Mouse (Mus musculus) intestine, embryonic 16.5 days (tissue): Measurements from ENCODE around the gene Snx10. TPM values are rescaled to one million over a fixed set of nuclear protein-coding genes. Genes with fewer than 3 reads are reported as not detected.

ENCODE experiments used
- ATAC-seq: fragments of 200-750 bp; cut with Nextera tagmentation; 2 replicates; pipeline ENCODE4 v1.8.0; 2017; ENCODE audit warnings: moderate TSS enrichment, moderate library complexity
- H3K27ac ChIP-seq: fragments of 300-500 bp; sonication (generic); 2 replicates; pipeline ENCODE4 v1.5.1; 2014; ENCODE audit warnings: mild to moderate bottlenecking, low read length
- H3K27me3 ChIP-seq: fragments of 300-500 bp; sonication (generic); replicated peaks from 2 replicates; pipeline ENCODE4 v1.6.1; 2014; ENCODE audit warnings: low read length, control low read depth, mixed read lengths; ENCODE audit not compliant: control insufficient read depth, insufficient read depth
- H3K36me3 ChIP-seq: fragments of 300-500 bp; sonication (generic); 2 replicates; pipeline ENCODE4 v1.6.1; 2014; ENCODE audit warnings: low read length, control low read depth; ENCODE audit not compliant: control insufficient read depth, insufficient read depth
- H3K4me1 ChIP-seq: fragments of 300-500 bp; sonication (generic); 2 replicates; pipeline ENCODE4 v1.6.1; 2014; ENCODE audit warnings: low read length, control low read depth, mixed read lengths; ENCODE audit not compliant: control insufficient read depth, insufficient read depth
- H3K4me2 ChIP-seq: fragments of 300-500 bp; sonication (generic); 2 replicates; pipeline ENCODE4 v1.6.1; 2014; ENCODE audit warnings: low read depth, low read length, control low read depth
- H3K4me3 ChIP-seq: fragments of 300-500 bp; sonication (generic); 2 replicates; pipeline ENCODE4 v1.5.1; 2014; ENCODE audit warnings: mild to moderate bottlenecking, low read length
- H3K9ac ChIP-seq: fragments of 300-500 bp; sonication (generic); 2 replicates; pipeline ENCODE4 v1.6.1; 2014; ENCODE audit warnings: low read depth, low read length
- H3K9me3 ChIP-seq: fragments of 300-500 bp; sonication (generic); 2 replicates; pipeline ENCODE4 v1.6.1; 2016; ENCODE audit warnings: low read length, control low read depth; ENCODE audit not compliant: control insufficient read depth
- WGBS: fragments of 180-500 bp; shearing (Covaris S2); extraction: QIAGEN DNeasy Blood & Tissue Kit; methylation state at CpG from one replicate; pipeline ENCODE4 v1.1.7; 2014; 5-methylcytosine and 5-hydroxymethylcytosine counted together
- polyA plus RNA-seq: library from polyadenylated mRNA; unstranded; fragments of >200 nt; fragmentation: Nextera tagmentation; extraction: Ambion mirVana; gene quantifications from 2 replicates; pipeline ENCODE4 v1.2.1, GENCODE M21; 2015

Gene Snx10
- polyA plus RNA-seq, 1 experiment from 2014 or later = 12.1 TPM

DNA sequence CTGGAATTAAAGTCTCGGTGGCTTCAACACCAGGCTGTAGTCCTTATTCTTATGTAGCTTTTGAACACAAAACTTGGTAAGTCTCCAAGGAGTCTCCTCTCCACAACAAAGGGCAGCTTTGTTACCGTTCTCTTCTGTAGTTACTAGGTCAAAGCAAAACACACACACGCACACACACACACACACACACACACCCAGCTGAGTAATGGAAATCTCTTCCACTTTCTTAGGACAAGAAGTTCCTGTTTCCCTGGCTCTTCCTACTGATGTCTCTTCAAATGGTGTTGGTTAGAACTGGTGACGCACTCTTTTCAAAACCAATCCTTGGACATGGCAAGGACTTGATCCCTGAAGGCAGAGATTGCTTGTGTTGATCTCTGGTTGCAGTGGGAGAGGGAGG is 87.9 kb downstream of the Snx10 start:
- Histone ChIP-seq H3K27ac (no peak overlapping the region), H3K36me3 (no peaks in the 10 kb centered on the region), H3K4me3 (no peak overlapping the region), H3K4me2 (no peak overlapping the region), H3K27me3 (0 out of 2 replicates have a peak, but pooled peaks cover 4% of the 10 kb centered on the region), H3K9me3 (no peaks in the 10 kb centered on the region), H3K4me1 (peaks cover 6% of the 10 kb centered on the region; the same call in 1 of the 2 replicates), H3K9ac (no peak overlapping the region)
- 77% methylated on average over 4 of the region's 4 CpGs for WGBS
- ATAC-seq = no peak

GRCm38 (mm10) chr6:51612371-51613051 is 88.8 kb downstream of the Snx10 start:
- Histone ChIP-seq H3K4me3 (peak overlapping the region; percentile 52), H3K9ac (peak overlapping the region; percentile 61), H3K27ac (no peak overlapping the region), H3K4me1 (peaks cover 6% of the 10 kb centered on the region; the same call in 1 of the 2 replicates), H3K27me3 (0 out of 2 replicates have a peak, but pooled peaks cover 4% of the 10 kb centered on the region), H3K36me3 (no peaks in the 10 kb centered on the region), H3K4me2 (peak overlapping the region; percentile 65), H3K9me3 (no peaks in the 10 kb centered on the region)
- peak; percentile 88 for ATAC-seq
- under 1% methylated on average over 54 of the region's 54 CpGs for WGBS

- Histone ChIP-seq H3K27ac (no peak overlapping the region), H3K9me3 (no peaks in the 10 kb centered on the region), H3K4me3 (no peak overlapping the region), H3K4me1 (peaks cover 6% of the 10 kb centered on the region; the same call in 1 of the 2 replicates), H3K4me2 (no peak overlapping the region), H3K27me3 (0 out of 2 replicates have a peak, but pooled peaks cover 4% of the 10 kb centered on the region), H3K9ac (no peak overlapping the region), H3K36me3 (no peaks in the 10 kb centered on the region)
- no peak for ATAC-seq
- WGBS = 66% methylated on average over 11 of the region's 11 CpGs
Observed at GRCm38 (mm10) chr6:51613661-51614060, 90.0 kb downstream of the Snx10 start.

DNA sequence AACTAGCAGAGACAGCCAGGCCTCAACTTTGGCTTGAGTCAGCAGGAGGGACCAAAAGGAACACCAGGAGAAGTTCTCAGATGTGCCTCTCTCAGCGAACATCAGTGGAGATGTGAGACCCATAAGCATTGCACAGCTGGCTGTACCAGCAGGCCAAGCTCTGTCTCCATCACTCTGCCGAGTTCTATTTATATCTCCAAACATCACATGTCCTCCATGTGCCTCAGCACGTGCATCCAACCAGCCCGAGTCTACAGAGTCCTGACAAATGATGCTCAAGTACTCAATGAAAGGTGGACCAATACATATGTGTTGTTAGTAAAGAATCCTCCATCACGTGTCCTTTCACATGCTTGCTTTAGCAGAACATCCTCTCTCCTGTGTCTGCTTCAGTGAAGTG is 103.1 kb downstream of the Snx10 start:
- no peak overlapping the region for H3K9ac ChIP-seq
- WGBS = 85% methylated on average over 5 of the region's 5 CpGs

GRCm38 (mm10) chr6:51629671-51630070 is 106.0 kb downstream of the Snx10 start:
- no peak overlapping the region for H3K4me2 ChIP-seq
- WGBS = 43% methylated on average over 3 of the region's 3 CpGs
- no peaks in the 10 kb centered on the region for H3K4me1 ChIP-seq
- no peak overlapping the region for H3K9ac ChIP-seq
- no peak overlapping the region for H3K4me3 ChIP-seq
- no peaks in the 10 kb centered on the region for H3K36me3 ChIP-seq
- no peaks in the 10 kb centered on the region for H3K27me3 ChIP-seq
- H3K9me3 ChIP-seq = no peaks in the 10 kb centered on the region
- no peak for ATAC-seq
- H3K27ac ChIP-seq = no peak overlapping the region

More for the DNA sequence above, 103.1 kb downstream of the Snx10 start:
- Histone ChIP-seq H3K27ac (no peak overlapping the region), H3K36me3 (no peaks in the 10 kb centered on the region), H3K27me3 (no peaks in the 10 kb centered on the region), H3K9me3 (no peaks in the 10 kb centered on the region), H3K4me3 (no peak overlapping the region), H3K4me1 (no peaks in the 10 kb centered on the region), H3K4me2 (no peak overlapping the region)
- no peak for ATAC-seq

- H3K4me3 ChIP-seq = no peak overlapping the region
- H3K27ac ChIP-seq = no peak overlapping the region
- H3K9me3 ChIP-seq = no peaks in the 10 kb centered on the region
- WGBS = 43% methylated on average over 2 of the region's 2 CpGs
- no peak for ATAC-seq
- H3K27me3 ChIP-seq = no peaks in the 10 kb centered on the region
- H3K4me2 ChIP-seq = no peak overlapping the region
- no peak overlapping the region for H3K9ac ChIP-seq
- no peaks in the 10 kb centered on the region for H3K4me1 ChIP-seq
- H3K36me3 ChIP-seq = no peaks in the 10 kb centered on the region
Observed at GRCm38 (mm10) chr6:51630184-51630583, 106.5 kb downstream of the Snx10 start.

DNA sequence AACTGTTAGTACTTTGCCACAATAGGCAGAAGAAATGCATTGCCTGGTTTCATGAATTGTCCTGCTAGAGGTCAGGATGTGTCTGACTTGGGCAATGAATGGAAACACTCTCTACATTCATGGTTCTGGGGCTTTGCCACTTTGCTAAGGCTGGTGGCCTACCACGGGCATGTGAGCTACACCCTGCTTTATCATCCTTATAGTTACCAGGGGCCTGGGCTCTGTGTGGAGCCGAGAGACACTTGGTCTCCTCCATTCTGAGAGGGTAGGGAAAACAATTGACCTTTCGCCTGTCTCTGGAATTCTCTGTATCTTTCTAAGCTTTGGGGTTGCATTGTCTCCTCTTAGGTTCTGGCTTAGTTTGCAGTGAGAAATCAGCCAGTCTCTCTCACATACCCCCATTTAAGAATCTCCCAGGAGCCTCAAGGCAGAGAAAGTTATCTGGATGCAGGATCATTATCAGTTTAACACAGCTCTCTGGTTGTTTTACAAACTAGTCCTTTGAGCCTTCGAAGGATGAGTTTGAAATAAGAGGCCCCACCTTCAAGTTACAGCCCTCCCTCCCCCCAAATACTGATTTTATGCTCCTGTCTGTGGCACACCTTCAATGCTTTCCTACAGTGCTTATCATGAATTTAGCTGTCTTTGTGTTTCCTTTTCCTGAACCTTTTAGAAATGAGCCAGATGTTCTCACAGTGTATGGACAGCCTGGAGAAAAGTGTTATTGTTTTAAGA is 109.4 kb downstream of the Snx10 start:
- no peak for ATAC-seq
- Histone ChIP-seq H3K27ac (no peak overlapping the region), H3K9ac (no peak overlapping the region), H3K4me2 (no peak overlapping the region), H3K4me1 (no peaks in the 10 kb centered on the region), H3K27me3 (no peaks in the 10 kb centered on the region), H3K4me3 (no peak overlapping the region), H3K9me3 (no peaks in the 10 kb centered on the region), H3K36me3 (no peaks in the 10 kb centered on the region)
- 42% methylated on average over 4 of the region's 4 CpGs for WGBS

DNA sequence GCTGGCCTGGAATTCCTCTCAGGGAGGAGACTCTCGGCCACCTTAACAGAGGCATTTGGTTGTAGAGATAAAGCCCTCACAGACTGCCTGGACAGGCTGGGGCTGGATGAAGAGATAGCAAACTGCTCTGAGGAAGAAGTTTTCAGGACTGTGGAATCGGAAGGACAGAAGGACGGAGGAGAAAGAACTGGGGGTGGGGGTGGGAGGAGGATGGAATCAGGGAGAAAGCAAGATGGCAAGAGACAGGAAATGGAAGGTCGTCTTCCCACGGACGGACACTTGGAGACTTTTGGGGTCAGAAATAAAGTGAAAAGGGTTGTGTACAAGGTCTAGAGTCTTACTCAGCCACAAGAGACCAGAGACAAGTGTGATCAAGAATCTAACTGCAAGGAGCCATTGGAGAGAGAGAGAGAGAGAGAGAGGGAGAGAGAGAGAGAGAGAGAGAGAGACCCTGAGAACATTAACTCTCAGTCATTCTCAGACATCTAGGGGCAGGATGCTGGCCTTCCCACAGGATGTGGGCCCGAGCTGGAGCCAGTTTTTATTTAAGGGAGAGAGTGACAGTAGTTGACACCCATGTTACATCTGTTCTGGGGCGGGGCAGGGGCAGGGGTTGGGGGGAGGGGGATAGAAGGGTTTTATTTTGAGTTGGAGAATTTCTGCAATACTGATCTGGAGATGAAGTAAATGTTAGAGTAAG is 110.1 kb downstream of the Snx10 start:
- 39% methylated on average over 8 of the region's 8 CpGs for WGBS
- H3K9ac ChIP-seq = no peak overlapping the region
- no peak overlapping the region for H3K4me3 ChIP-seq
- no peaks in the 10 kb centered on the region for H3K9me3 ChIP-seq
- H3K27me3 ChIP-seq = no peaks in the 10 kb centered on the region
- no peak overlapping the region for H3K4me2 ChIP-seq
- H3K27ac ChIP-seq = no peak overlapping the region
- H3K4me1 ChIP-seq = no peaks in the 10 kb centered on the region
- ATAC-seq = no peak
- no peaks in the 10 kb centered on the region for H3K36me3 ChIP-seq

DNA sequence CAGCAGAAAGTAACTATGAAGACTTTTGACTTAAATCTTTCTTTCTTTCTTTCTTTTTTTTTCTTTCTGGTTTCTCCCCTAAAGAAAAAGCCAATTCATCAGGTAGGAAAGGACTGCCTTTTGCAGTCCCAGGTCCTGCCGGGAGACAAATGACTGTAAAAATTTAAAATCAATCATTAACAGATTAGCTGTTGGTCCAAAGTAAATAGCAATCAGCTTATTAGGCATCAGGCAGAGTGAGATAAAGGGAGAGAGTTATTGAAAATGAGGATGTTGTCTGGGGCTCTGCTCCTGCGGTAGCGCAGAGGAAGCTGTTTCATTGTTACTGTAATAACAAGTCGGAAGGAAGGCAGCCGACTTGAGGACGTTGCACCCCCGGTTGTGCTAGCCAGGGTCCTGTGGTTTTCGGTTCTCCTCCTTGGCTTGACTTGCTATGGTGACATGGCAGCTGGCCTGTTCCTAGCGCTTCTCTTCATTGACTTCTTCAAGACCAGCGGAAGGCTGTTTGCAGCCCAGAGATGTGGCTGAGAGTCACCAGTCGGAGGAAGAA is 112.4 kb downstream of the Snx10 start:
- H3K36me3 ChIP-seq = no peaks in the 10 kb centered on the region
- no peak overlapping the region for H3K9ac ChIP-seq
- H3K4me2 ChIP-seq = no peak overlapping the region
- no peaks in the 10 kb centered on the region for H3K9me3 ChIP-seq
- WGBS = 56% methylated on average over 11 of the region's 11 CpGs
- no peak overlapping the region for H3K27ac ChIP-seq
- no peak overlapping the region for H3K4me3 ChIP-seq
- H3K27me3 ChIP-seq = no peaks in the 10 kb centered on the region
- no peaks in the 10 kb centered on the region for H3K4me1 ChIP-seq
- peak; percentile 59; the same call in 1 of the 2 replicates for ATAC-seq
